Comparison of ENCODE assay signal across 25 mouse cellular contexts in the genomic region with DNA sequence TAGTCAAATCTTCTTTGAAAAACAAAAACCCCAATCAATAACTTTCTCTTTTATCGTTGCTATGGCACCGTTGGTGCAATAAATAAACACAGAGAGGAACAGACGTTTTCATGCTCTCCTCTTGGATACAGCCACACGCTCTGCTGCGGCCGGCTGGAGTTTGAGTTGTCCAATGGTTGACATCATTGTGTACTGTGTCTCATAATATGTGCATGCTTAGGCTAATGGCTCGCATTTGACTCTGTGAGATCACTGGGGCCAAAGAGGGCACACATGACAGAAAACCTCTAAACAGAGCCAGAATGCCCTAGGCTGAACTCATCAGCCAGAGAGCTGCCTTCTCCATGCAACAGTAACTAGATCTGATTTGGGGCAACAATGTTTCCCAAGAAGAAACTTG. TPM values are rescaled to one million over a fixed set of nuclear protein-coding genes. Genes with fewer than 3 reads are reported as not detected.
DNase-seq lines count a peak whose midpoint lies in the region; ATAC-seq lines count a peak whose summit lies in the region.
"Had no signal": no experiment of that assay in that cellular context is flagged by ENCODE, and none has a peak within 500 bp of the region (broad histone marks: within the 10 kb centered on the region; RNA-seq: fewer than 3 reads in every experiment).

No protein-coding gene starts in this region.

- H3K27ac ChIP-seq in forebrain, embryonic 11.5 days (ENCODE audit: low read depth, low read length): no peak overlapping the region
- no peak overlapping the region for H3K27ac ChIP-seq in forebrain, embryonic 10.5 days
- H3K27ac ChIP-seq: forebrain, embryonic 13.5 days; heart, embryonic 10.5 days; hindbrain, embryonic 12.5 days; limb, embryonic 15.5 days had no signal

- H3K9me3 ChIP-seq in forebrain, embryonic 11.5 days (ENCODE audit: control insufficient read depth, low read length): no peaks in the 10 kb centered on the region
- H3K9me3 ChIP-seq in forebrain, embryonic 10.5 days: no peaks in the 10 kb centered on the region
- H3K9me3 ChIP-seq: forebrain, embryonic 13.5 days; heart, embryonic 10.5 days; hindbrain, embryonic 12.5 days; limb, embryonic 15.5 days had no signal

- WGBS in forebrain, embryonic 11.5 days: 84% methylated on average over 7 of the region's 7 CpGs
- 85% methylated on average over 7 of the region's 7 CpGs for WGBS in forebrain, embryonic 10.5 days

- no peak overlapping the region for H3K4me3 ChIP-seq in forebrain, embryonic 11.5 days (ENCODE audit: low read depth, low read length)
- H3K4me3 ChIP-seq in forebrain, embryonic 10.5 days: no peak overlapping the region
- H3K4me3 ChIP-seq: forebrain, embryonic 13.5 days; heart, embryonic 10.5 days; hindbrain, embryonic 12.5 days; limb, embryonic 15.5 days had no signal

- DNase-seq in forebrain, embryonic 11.5 days (ENCODE audit: low spot score): peak; percentile 29
- DNase-seq in forebrain, embryonic 10.5 days (ENCODE audit: extremely low spot score, low spot score): no peak
- DNase-seq in layer of hippocampus, postnatal 14 days (ENCODE audit: low spot score in 2 of 2): peak; percentile 28 to 29
- DNase-seq in layer of hippocampus, postnatal 25 days (ENCODE audit: extremely low spot score in 1 of 2, low spot score in 1 of 2): no peak
- DNase-seq in retina, postnatal 1 day: peak; percentile 15
- no peak for DNase-seq in retina, embryonic 14.5 days (ENCODE audit: low spot score)
- DNase-seq in ovary, postnatal 14 days (ENCODE audit: low spot score): no peak
- no peak for DNase-seq in spleen, postnatal 14 days (ENCODE audit: low spot score in 2 of 2)
- DNase-seq: adrenal gland, postnatal 36 days; cerebellum, adult 18-20 months; kidney, adult 2 months; kidney, postnatal 10 days; thymus, adult 2 months had no signal

- no peaks in the 10 kb centered on the region for H3K27me3 ChIP-seq in forebrain, embryonic 11.5 days (ENCODE audit: control insufficient read depth, insufficient read depth, low read length)
- H3K27me3 ChIP-seq in forebrain, embryonic 10.5 days (ENCODE audit: poor library complexity, severe bottlenecking): no peaks in the 10 kb centered on the region
- H3K27me3 ChIP-seq: forebrain, embryonic 13.5 days; limb, embryonic 15.5 days had no signal

- H3K36me3 ChIP-seq in forebrain, embryonic 11.5 days (ENCODE audit: control insufficient read depth, insufficient read depth, low read length): no peaks in the 10 kb centered on the region
- H3K36me3 ChIP-seq in forebrain, embryonic 10.5 days (replicated peaks): no peaks in the 10 kb centered on the region
- H3K36me3 ChIP-seq: heart, embryonic 10.5 days; hindbrain, embryonic 12.5 days; limb, embryonic 15.5 days had no signal

- no peak for ATAC-seq in forebrain, embryonic 11.5 days (replicated peaks; ENCODE audit: low FRiP score)
- ATAC-seq: CD4-positive, CD25-positive, alpha-beta regulatory T cell, adult 4 months; forebrain, embryonic 13.5 days; inflammation-experienced regulatory T-cells, adult 6 months had no signal

- no peak overlapping the region for H3K9ac ChIP-seq in forebrain, embryonic 11.5 days (ENCODE audit: low read length)
- H3K9ac ChIP-seq: forebrain, embryonic 13.5 days; hindbrain, embryonic 12.5 days; limb, embryonic 15.5 days had no signal

- no peak overlapping the region for H3K4me2 ChIP-seq in forebrain, embryonic 11.5 days (ENCODE audit: low read depth, low read length, severe bottlenecking)
- H3K4me2 ChIP-seq: forebrain, embryonic 13.5 days; hindbrain, embryonic 12.5 days; limb, embryonic 15.5 days; midbrain, embryonic 11.5 days had no signal

- H3K4me1 ChIP-seq in forebrain, embryonic 11.5 days (replicated peaks; ENCODE audit: control insufficient read depth, insufficient read depth, low read length): no peaks in the 10 kb centered on the region; the same call in 1 of the 2 replicates
- H3K4me1 ChIP-seq in forebrain, embryonic 10.5 days: peaks cover 37% of the 10 kb centered on the region

RNA-seq across cellular contexts. Expression of a gene that starts 10.2 kb away (rescaled TPM):
- 167 and 174 TPM in 2 replicates for polyA plus RNA-seq in forebrain, embryonic 11.5 days (2014; fragmentation: Nextera tagmentation; extraction: Ambion mirVana)
- 206 and 209 TPM in 2 replicates for polyA plus RNA-seq in forebrain, embryonic 10.5 days (2016; fragmentation: Nextera tagmentation; extraction: Ambion mirVana)
- 10 to 100 TPM; 68.5 to 69.9 TPM for total RNA-seq in layer of hippocampus, postnatal 14 days (2021)
- 10 to 100 TPM; 58.4 to 58.7 TPM for total RNA-seq in layer of hippocampus, postnatal 25 days (2021)

RNA-seq across cellular contexts. Expression of a gene that starts 12.4 kb away (rescaled TPM):
- polyA plus RNA-seq in forebrain, embryonic 11.5 days (2014; fragmentation: Nextera tagmentation; extraction: Ambion mirVana): not detected in 2 replicates
- polyA plus RNA-seq in forebrain, embryonic 10.5 days (2016; fragmentation: Nextera tagmentation; extraction: Ambion mirVana): not detected in 2 replicates
- not detected for total RNA-seq in layer of hippocampus, postnatal 14 days (2021)
- total RNA-seq in layer of hippocampus, postnatal 25 days (2021): not detected
- total RNA-seq: ES-E14; left cerebral cortex, postnatal 36 days had no signal
- polyA plus RNA-seq: frontal cortex, adult 2 months; midbrain, embryonic 11.5 days; neural tube, embryonic 11.5 days; stomach, embryonic 14.5 days had no signal

Comparison
In these comparisons a context has a peak if more than half of its experiments do, and no peak if none do; other contexts are left out.
1. DNase-seq: peak in forebrain, embryonic 11.5 days (single experiment), layer of hippocampus, postnatal 14 days (2 of 2) and retina, postnatal 1 day (single experiment); none in forebrain, embryonic 10.5 days (single experiment), layer of hippocampus, postnatal 25 days (0 of 2), retina, embryonic 14.5 days (single experiment), ovary, postnatal 14 days (single experiment) and spleen, postnatal 14 days (0 of 2).